Mouse (Mus musculus) ES-E14 (cell line): ENCODE measurements at regions not wholly inside any gene's neighbourhood (a gene's known extent, or its start where the extent isn't known, plus 50 kb on each side); places are given as distances from the start of the nearest gene placed in this dataset.

Source experiments
- DNase-seq: peaks from one replicate; pipeline ENCODE4 v3.0.0-alpha.2; 2013; ENCODE audit warnings: low read depth, low spot score
- H3K27ac ChIP-seq: 2 replicates; pipeline ENCODE4 v1.5.1; 2012; ENCODE audit warnings: low read depth, mild to moderate bottlenecking, low read length, moderate library complexity, mixed read lengths; ENCODE audit not compliant: poor library complexity, insufficient read depth, severe bottlenecking
- H3K36me3 ChIP-seq: 2 replicates; pipeline ENCODE4 v1.6.1; 2012; ENCODE audit warnings: mild to moderate bottlenecking, low read length, moderate library complexity, mixed read lengths; ENCODE audit not compliant: control insufficient read depth, poor library complexity, insufficient read depth, severe bottlenecking
- H3K4me1 ChIP-seq, 2 experiments: fragments of 150-350 bp in 1 of 2; sonication (generic) in 1 of 2; 2 replicates each; pipeline ENCODE4 v1.6.1; 2012; ENCODE audit warnings: low read length in 2 of 2, mild to moderate bottlenecking in 1 of 2, mixed read lengths in 1 of 2; ENCODE audit not compliant: control insufficient read depth in 2 of 2, insufficient read depth in 2 of 2, poor library complexity in 1 of 2
- H3K4me3 ChIP-seq, 2 experiments: fragments of 150-350 bp in 1 of 2; sonication (generic) in 1 of 2; 2 replicates each; pipeline ENCODE4 v1.5.1; 2012; ENCODE audit warnings: low read length in 2 of 2, low read depth in 1 of 2, mild to moderate bottlenecking in 1 of 2, mixed read lengths in 1 of 2; ENCODE audit not compliant: insufficient read depth in 1 of 2, poor library complexity in 1 of 2, severe bottlenecking in 1 of 2
- H3K9ac ChIP-seq: 2 replicates; pipeline ENCODE4 v1.6.1; 2012; ENCODE audit warnings: low read depth, mild to moderate bottlenecking, low read length, mixed read lengths; ENCODE audit not compliant: poor library complexity, insufficient read depth, severe bottlenecking
- H3K9me3 ChIP-seq: fragments of 150-350 bp; sonication (generic); 2 replicates; pipeline ENCODE4 v1.6.1; 2012; ENCODE audit warnings: low read depth, mild to moderate bottlenecking, low read length; ENCODE audit not compliant: control insufficient read depth, insufficient read depth
- CHD2 ChIP-seq: IDR thresholded peaks from 2 replicates; pipeline ENCODE4 v1.6.1; 2014; ENCODE audit warnings: mild to moderate bottlenecking, low read depth, low read length, inconsistent platforms
- HCFC1 ChIP-seq: IDR thresholded peaks from 2 replicates; pipeline ENCODE4 v1.6.1; 2012; ENCODE audit warnings: low read length, inconsistent platforms, borderline replicate concordance; ENCODE audit not compliant: insufficient read depth
- MAFK ChIP-seq: IDR thresholded peaks from 2 replicates; pipeline ENCODE4 v1.6.1; 2014; ENCODE audit warnings: mild to moderate bottlenecking, low read depth, low read length, inconsistent platforms; ENCODE audit not compliant: insufficient read depth
- ZC3H11A ChIP-seq: IDR thresholded peaks from 2 replicates; pipeline ENCODE4 v1.6.1; 2012; ENCODE audit warnings: low read depth, mild to moderate bottlenecking, inconsistent platforms, low read length, borderline replicate concordance
- ZNF384 ChIP-seq: IDR thresholded peaks from 2 replicates; pipeline ENCODE4 v1.6.1; 2012; ENCODE audit warnings: low read depth, low read length, inconsistent platforms
- in situ Hi-C, 2 experiments: fragments of 600-800 bp; cut with MboI; formaldehyde crosslinking; loops; one replicate each; pipeline ENCODE4 v1.15.1; 2025; ENCODE audit warnings: low sequenced_read_pairs in 2 of 2, inconsistent platforms in 1 of 2; ENCODE audit not compliant: unreplicated experiment in 2 of 2

- Histone ChIP-seq H3K9me3 (no peaks in the 10 kb centered on the region), H3K27ac (no peak overlapping the region), H3K9ac (no peak overlapping the region), H3K4me1 (no peaks in the 10 kb centered on the region), H3K36me3 (no peaks in the 10 kb centered on the region), H3K4me3 (no peak overlapping the region)
- DNase-seq: no peak
- TF ChIP-seq MAFK: no peak
- no peak for TF ChIP-seq HCFC1
- TF ChIP-seq CHD2: no peak
- no peak for TF ChIP-seq ZC3H11A
- TF ChIP-seq ZNF384: no peak
- in situ Hi-C loops: no loop called here
Observed at GRCm38 (mm10) chr4:71177661-71178060, 580.1 kb downstream of the Gm11232 start.

- Histone ChIP-seq H3K9me3 (no peaks in the 10 kb centered on the region), H3K4me1 (no peaks in the 10 kb centered on the region), H3K9ac (no peak overlapping the region), H3K36me3 (no peaks in the 10 kb centered on the region), H3K27ac (no peak overlapping the region), H3K4me3 (no peak overlapping the region)
- DNase-seq: no peak
- TF ChIP-seq CHD2 (no peak), MAFK (no peak), ZC3H11A (no peak), ZNF384 (no peak), HCFC1 (no peak)
- in situ Hi-C loops: no loop called here
Observed at GRCm38 (mm10) chr4:71165802-71166201, 592.0 kb downstream of the Gm11232 start.

GRCm38 (mm10) chr4:71131670-71132317 lies 597.0 kb upstream of the Megf9 start:
- Histone ChIP-seq H3K27ac (no peak overlapping the region), H3K9me3 (no peaks in the 10 kb centered on the region), H3K9ac (no peak overlapping the region), H3K4me3 (no peak overlapping the region), H3K4me1 (no peaks in the 10 kb centered on the region), H3K36me3 (no peaks in the 10 kb centered on the region)
- in situ Hi-C loops: no loop called here
- no peak for DNase-seq
- TF ChIP-seq ZC3H11A: no peak
- TF ChIP-seq ZNF384: no peak
- no peak for TF ChIP-seq MAFK
- no peak for TF ChIP-seq HCFC1
- no peak for TF ChIP-seq CHD2

GRCm38 (mm10) chr4:71130946-71131669 lies 596.3 kb upstream of the Megf9 start:
- in situ Hi-C loops: no loop called here
- TF ChIP-seq ZC3H11A: no peak
- no peak for TF ChIP-seq MAFK
- TF ChIP-seq ZNF384: no peak
- TF ChIP-seq HCFC1: no peak
- TF ChIP-seq CHD2: no peak
- no peak for DNase-seq
- Histone ChIP-seq H3K9me3 (no peaks in the 10 kb centered on the region), H3K27ac (no peak overlapping the region), H3K4me3 (no peak overlapping the region), H3K4me1 (no peaks in the 10 kb centered on the region), H3K36me3 (no peaks in the 10 kb centered on the region), H3K9ac (no peak overlapping the region)
